Mouse (Mus musculus): ENCODE results near the gene Rhot2. TPM values are rescaled to one million over a fixed set of nuclear protein-coding genes. Genes with fewer than 3 reads are reported as not detected.
A peak's percentile ranks its signal among the peaks of the same experiment; 100 is the strongest.

Gene Rhot2
- total RNA-seq, 2 experiments from 2014 or later = 17.0 to 18.0 TPM

DNA sequence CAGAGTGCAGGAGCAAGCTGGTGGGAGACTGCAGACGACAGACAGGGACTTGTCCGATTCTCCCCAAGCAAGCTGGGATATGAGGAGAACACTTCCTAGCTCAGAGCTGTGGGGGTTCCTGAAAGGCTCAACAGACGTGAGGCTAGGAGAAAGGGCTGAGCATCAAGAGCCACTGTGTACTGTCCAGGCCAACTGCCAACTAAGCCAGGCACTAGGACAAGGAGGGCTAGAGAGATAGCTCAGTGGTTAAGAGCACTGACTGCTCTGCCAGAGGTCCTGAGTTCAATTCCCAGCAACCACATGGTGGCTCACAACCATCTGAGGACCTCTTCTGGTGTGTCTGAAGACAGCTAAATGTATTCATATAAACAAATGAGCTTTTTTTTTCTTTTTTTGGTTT, 2.1 kb downstream of the Rhot2 start:
- ATAC-seq (replicated peaks; ENCODE audit: poor library complexity) = no peak

- ATAC-seq (replicated peaks; ENCODE audit: poor library complexity) = no peak
Observed at GRCm38 (mm10) chr17:25841117-25841880, 3.4 kb downstream of the Rhot2 start, which contains the start of gene Gm20683. Gene Gm20683 (minus strand): TSS chr17:25841763.

- ATAC-seq (replicated peaks; ENCODE audit: poor library complexity) = no peak
Observed at GRCm38 (mm10) chr17:25840519-25840918, 4.1 kb downstream of the Rhot2 start.

DNA sequence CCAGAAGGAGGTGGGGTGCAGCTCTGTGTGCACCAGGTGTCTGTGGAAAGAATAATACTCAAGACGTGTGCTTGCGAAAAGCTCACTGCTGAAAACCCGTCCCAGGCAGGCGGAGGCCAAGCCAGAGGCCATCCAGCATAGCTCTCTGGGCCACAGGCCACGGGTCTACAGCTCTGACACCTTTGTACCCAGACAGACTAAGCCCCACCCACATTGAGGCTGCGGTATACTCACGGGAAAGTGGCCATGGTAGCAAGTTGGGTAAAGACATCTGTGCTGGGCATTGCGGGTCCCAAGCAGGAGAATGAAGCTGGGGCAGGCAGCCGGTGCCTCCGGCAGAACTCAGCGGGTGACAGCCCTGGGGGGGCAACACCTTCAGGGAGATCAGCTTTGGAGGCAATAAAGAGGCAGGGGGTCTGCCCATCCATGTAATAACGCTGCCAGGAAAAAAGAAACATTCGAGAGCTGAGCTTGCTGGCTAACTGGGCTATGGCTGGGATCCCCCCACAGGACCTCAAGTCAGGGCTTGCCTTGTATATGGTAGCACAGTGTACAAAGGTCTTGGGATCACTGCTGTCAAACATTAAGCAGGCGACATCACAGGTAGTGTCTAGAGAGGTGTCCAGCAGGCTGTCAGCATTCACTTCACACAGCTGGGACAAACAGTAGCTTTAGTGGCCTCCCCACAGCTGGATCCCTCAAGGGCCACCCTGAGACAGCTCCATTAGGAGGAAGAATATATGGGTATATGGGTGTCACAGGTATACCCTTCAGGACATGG, 5.0 kb downstream of the Rhot2 start:
- ATAC-seq (replicated peaks; ENCODE audit: poor library complexity) = no peak

GRCm38 (mm10) chr17:25838904-25839303, 5.7 kb downstream of the Rhot2 start:
- ATAC-seq (replicated peaks; ENCODE audit: poor library complexity) = no peak

DNA sequence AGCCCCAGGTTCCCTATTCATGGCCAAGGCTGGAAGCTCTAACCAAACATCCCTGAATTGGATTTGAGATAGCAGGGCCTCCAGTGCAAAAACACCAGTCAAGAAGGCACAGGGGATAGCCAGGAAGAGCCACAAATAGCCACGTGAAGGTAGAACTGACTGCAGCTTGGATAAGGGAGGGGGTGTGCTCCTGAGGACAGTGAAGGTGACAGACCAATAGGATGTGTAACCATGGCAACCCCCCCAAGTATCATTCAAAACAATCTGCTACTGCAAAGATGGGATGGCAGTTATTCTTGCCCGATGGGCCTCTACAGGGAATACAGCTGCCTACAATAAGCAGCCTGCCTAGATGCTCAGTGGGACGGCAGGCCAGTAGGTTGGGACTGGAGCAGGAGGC, 7.1 kb downstream of the Rhot2 start:
- ATAC-seq (replicated peaks; ENCODE audit: poor library complexity) = no peak

GRCm38 (mm10) chr17:25837076-25837410, 7.6 kb downstream of the Rhot2 start, which contains the start of gene Rhbdl1:
Gene Rhbdl1 (minus strand): TSS chr17:25837295.
- peak; percentile 48 for ATAC-seq (replicated peaks; ENCODE audit: poor library complexity)

- ATAC-seq (replicated peaks; ENCODE audit: poor library complexity) = no peak
Observed at GRCm38 (mm10) chr17:25836397-25837075, 8.1 kb downstream of the Rhot2 start.

- no peak for ATAC-seq (replicated peaks; ENCODE audit: poor library complexity)
Observed at GRCm38 (mm10) chr17:25835816-25836215, 8.8 kb downstream of the Rhot2 start.

GRCm38 (mm10) chr17:25835301-25835700, 9.3 kb downstream of the Rhot2 start:
- no peak for ATAC-seq (replicated peaks; ENCODE audit: poor library complexity)

DNA sequence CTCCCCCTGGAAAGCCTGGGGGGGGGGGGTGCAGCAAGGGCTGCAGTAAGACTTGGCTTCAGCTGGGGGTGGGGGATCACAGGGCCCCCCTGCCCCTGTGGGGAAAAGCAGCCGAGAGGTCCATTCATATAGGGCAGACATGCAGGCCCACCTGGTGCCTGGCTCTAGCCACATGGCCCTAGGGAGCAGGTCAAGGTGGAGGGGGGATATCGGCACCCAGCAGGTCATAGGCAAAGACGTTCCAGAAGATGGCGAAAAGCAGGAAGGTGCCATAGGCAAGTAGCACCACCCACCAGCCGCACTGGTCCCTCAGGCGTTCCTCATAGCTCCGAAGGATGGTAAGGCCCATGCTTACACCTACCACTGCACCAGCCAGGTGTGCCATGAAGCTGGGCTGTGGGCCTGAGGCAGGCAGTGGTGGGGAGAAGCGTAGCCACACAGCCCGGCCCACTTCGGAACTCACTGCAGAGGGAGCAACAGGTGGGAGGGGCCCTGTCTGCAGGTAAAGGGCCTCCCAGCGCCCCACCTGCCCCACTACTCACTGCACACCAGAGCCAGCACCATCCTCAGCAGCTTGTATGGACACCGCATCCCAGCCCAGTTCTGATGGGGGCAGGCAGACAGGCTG, 9.9 kb downstream of the Rhot2 start:
- ATAC-seq (replicated peaks; ENCODE audit: poor library complexity) = no peak

- no peak for ATAC-seq (replicated peaks; ENCODE audit: poor library complexity)
Observed at GRCm38 (mm10) chr17:25833961-25834594, 10.6 kb downstream of the Rhot2 start.

GRCm38 (mm10) chr17:25833291-25833663, 11.4 kb downstream of the Rhot2 start, which contains the start of gene Stub1:
Gene Stub1 (minus strand): TSS chr17:25833404.
- ATAC-seq (replicated peaks; ENCODE audit: poor library complexity) = peak; percentile 38

GRCm38 (mm10) chr17:25832436-25833290, 12.0 kb downstream of the Rhot2 start:
- ATAC-seq (replicated peaks; ENCODE audit: poor library complexity) = peak; percentile 71

GRCm38 (mm10) chr17:25831451-25832281, 13.0 kb downstream of the Rhot2 start:
- ATAC-seq (replicated peaks; ENCODE audit: poor library complexity) = no peak

DNA sequence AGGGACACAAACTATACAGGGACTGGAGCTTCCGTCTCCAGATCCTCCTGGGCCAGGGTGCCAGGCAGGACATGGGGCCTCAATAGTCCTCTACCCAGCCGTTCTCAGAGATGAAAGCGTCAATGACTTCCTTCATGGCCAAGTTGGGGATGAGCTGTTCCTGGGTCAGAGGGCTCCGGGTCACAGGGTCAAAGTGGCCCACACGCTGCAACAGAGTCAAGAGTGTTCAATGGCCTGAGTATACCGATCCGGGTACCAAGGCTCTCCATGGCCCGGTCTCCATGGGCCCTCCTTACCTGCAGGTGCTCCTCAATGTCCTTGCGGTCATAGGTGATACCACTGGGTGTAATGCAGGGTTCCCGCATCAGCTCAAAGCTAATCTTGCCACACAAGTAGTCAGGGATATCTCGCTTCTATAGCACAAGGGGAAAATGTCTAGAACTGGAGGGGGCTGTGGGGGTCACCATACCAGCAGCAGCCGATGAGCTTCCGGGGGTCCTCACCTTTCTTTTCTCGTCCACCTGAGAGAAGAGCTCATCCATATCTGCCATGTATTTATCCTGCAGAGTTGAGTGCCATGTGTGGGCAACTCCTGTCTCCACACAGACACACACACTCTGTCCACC, 13.7 kb downstream of the Rhot2 start:
- no peak for ATAC-seq (replicated peaks; ENCODE audit: poor library complexity)

DNA sequence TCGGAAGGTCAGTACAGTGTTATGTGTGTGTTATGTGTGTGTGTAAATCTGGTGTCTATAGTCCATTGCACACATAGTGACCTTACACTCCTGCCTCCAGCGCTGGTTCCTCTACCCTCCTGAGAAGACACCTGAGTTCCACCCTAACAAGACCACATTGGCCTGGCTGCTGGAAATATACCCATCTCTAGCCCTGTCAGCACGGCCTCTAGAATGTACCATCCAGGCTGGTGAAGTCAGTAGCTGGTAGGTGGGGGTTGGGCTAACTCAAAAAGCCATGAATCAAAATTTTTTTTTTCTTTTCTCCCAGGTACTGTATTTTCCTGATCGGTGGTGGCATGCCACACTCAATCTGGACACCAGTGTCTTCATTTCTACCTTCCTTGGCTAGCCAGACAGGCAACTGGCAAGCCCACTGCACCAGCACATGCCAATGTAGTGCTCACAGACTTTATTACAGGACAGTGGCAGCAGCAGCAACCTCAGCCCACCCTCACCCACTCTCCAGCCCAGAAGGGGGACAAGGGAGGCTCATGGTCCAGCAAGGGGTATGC, 14.4 kb downstream of the Rhot2 start:
- no peak for ATAC-seq (replicated peaks; ENCODE audit: poor library complexity)

DNA sequence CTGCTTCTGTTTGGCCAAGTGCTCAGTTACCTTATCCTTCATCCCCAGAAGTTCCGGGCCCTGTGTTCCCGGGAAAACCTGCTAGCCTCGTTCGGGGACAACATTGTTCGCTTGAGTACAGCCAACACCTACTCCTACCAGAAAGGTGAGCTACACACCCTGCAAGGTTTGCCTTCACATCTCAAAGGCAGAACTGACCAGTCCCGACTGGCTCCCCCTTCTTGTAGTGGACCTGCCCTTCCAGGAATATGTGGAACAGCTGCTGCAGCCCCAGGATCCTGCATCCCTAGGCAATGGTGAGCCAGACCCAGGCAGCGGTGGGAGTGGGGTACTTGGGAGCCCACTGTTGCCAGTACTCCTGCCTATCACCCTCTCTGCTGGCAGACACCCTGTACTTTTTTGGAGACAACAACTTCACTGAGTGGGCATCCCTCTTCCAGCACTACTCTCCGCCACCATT, 15.1 kb downstream of the Rhot2 start:
- no peak for ATAC-seq (replicated peaks; ENCODE audit: poor library complexity)
